Mouse (Mus musculus): ENCODE data around the gene Enkur. TPM values are rescaled to one million over a fixed set of nuclear protein-coding genes. Genes with fewer than 3 reads are reported as not detected.

The Enkur gene
- total and polyA plus RNA-seq, 2 experiments from 2014 or later: 1.8 to 6.4 TPM

DNA sequence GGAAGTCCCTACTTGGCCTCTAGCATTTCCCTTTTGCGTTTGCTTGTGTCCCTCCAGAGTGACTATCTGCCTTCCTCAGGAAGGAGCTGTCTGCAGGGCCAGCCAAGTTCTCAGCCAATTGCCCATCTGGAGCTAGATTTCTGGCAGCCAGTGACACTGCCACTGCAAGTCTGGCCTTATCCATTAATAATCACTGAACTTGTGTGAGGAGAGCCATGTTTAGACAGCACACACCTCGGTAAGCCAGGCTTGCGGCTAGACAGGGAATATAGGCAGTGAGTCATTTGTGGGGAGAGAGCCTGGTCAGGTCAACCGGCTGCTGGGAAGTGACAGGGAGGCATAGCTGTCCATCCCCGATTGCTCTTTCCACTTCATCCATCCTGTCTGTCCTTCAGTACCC lies 31.7 kb upstream of the Enkur start:
- no peak overlapping the region for H3K27ac ChIP-seq
- peak; percentile 29 for DNase-seq (ENCODE audit: low spot score)
- ATAC-seq: no peak
- H3K9me3 ChIP-seq (ENCODE audit: low read length): no peaks in the 10 kb centered on the region
- no peak overlapping the region for H3K4me2 ChIP-seq (ENCODE audit: low read depth, low read length)
- no peaks in the 10 kb centered on the region for H3K4me1 ChIP-seq (ENCODE audit: insufficient read depth, low read length)
- 58% methylated on average over 5 of the region's 5 CpGs for WGBS
- no peak for TF ChIP-seq CTCF (IDR thresholded peaks at IDR 0.05; ENCODE audit: low read depth)
- H3K36me3 ChIP-seq (ENCODE audit: insufficient read depth, low read length): no peaks in the 10 kb centered on the region
- H3K4me3 ChIP-seq (ENCODE audit: low read length): no peak overlapping the region
- no peaks in the 10 kb centered on the region for H3K27me3 ChIP-seq (ENCODE audit: insufficient read depth, low read length)
- H3K9ac ChIP-seq (replicated peaks; ENCODE audit: low read length): no peak overlapping the region

DNA sequence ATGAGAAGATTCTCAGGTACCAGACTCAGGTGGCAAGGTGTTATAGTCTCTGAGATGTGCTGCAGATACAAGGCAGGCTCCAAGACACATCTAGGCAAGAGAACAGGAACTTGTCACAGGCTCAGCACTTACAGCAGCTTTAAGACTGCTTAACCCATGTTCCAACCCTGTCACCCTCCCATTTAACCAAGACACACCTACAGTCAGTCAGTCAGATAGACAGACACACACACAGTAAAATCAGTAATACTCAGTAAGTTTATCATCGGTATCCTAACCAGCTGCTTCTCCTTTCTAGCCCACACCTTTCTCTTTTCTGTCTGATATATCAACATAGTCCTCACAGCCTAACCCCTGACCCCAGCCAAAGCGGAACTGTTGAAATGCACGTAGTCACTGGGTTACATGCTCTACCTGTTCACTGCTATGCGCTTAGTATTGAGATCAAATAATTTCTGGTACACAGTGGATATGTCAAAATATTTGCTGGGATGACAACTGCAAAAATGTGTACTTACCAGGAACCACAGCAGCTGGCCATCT lies 30.8 kb upstream of the Enkur start:
- DNase-seq (ENCODE audit: low spot score): no peak

DNA sequence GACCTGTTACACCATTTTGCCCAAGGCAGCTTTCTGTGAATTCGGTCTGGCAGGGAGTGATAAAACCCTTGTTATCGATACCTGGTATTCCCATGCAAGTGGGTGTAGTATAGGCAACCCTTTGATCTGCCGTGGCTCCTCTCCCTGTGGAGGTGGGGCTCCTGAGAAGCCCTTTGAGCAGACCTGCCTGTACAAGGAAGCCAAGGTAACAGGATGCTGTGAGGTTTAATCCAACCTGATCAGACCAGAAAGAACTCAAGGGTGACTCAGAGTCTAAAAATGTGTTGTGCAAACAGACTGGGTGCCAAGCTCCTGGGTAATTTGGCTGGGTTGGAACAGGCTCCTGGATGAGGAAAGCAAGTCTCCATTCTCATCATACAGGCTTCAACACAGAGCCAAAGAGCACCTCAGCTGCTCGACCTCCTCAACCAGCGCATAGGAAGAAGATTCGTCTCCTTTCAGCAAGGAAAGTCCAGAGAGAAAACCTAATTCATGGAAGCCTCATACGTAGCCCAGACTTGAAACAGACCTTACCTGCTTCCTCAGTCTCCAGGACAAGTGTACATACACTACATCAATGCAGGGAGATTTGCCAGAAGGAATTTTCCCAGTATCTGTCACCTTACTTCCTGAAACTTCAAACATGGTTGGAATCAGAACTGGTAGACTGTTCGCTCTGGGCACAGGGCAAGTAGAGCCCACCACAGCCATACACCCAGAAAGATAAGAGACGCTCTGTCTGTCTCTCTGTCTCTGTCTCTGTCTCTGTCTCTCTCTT lies 29.9 kb upstream of the Enkur start:
- H3K4me2 ChIP-seq (ENCODE audit: low read depth, low read length): no peak overlapping the region
- no peaks in the 10 kb centered on the region for H3K36me3 ChIP-seq (ENCODE audit: insufficient read depth, low read length)
- WGBS: 89% methylated on average over 9 of the region's 9 CpGs
- no peak overlapping the region for H3K9ac ChIP-seq (replicated peaks; ENCODE audit: low read length)
- ATAC-seq (no peak), DNase-seq (ENCODE audit: low spot score) (no peak)
- H3K27ac ChIP-seq: no peak overlapping the region
- no peaks in the 10 kb centered on the region for H3K9me3 ChIP-seq (ENCODE audit: low read length)
- no peaks in the 10 kb centered on the region for H3K4me1 ChIP-seq (ENCODE audit: insufficient read depth, low read length)
- H3K27me3 ChIP-seq (ENCODE audit: insufficient read depth, low read length): no peaks in the 10 kb centered on the region
- no peak for TF ChIP-seq CTCF (IDR thresholded peaks at IDR 0.05; ENCODE audit: low read depth)
- no peak overlapping the region for H3K4me3 ChIP-seq (ENCODE audit: low read length)

More for the DNA sequence above, 30.8 kb upstream of the Enkur start:
- no peaks in the 10 kb centered on the region for H3K9me3 ChIP-seq (ENCODE audit: low read length)
- H3K27ac ChIP-seq: no peak overlapping the region
- no peak overlapping the region for H3K9ac ChIP-seq (replicated peaks; ENCODE audit: low read length)
- H3K4me2 ChIP-seq (ENCODE audit: low read depth, low read length): no peak overlapping the region
- no peak for TF ChIP-seq CTCF (IDR thresholded peaks at IDR 0.05; ENCODE audit: low read depth)
- no peak for ATAC-seq
- WGBS: 92% methylated on average over 4 of the region's 4 CpGs
- no peaks in the 10 kb centered on the region for H3K4me1 ChIP-seq (ENCODE audit: insufficient read depth, low read length)
- no peaks in the 10 kb centered on the region for H3K27me3 ChIP-seq (ENCODE audit: insufficient read depth, low read length)
- H3K4me3 ChIP-seq (ENCODE audit: low read length): no peak overlapping the region
- H3K36me3 ChIP-seq (ENCODE audit: insufficient read depth, low read length): no peaks in the 10 kb centered on the region

DNA sequence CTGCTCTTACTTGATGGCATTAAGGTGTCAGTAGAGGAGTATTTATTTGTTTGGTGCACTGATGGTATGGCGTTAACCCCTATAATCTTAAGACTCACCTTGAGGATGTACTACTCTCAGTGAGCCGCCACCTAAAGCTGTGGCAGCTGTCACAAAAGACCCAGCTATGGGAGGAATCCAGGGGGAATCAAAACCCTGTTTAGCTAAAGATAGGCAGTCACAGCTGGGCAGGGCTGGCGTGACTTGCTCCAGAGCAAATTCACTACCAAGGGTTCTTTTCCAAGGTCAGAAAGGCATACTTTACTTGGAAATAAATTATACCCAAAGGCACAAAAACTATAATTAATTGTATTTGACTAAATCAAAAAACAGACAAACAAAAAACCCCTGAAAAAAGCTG lies 26.0 kb upstream of the Enkur start:
- no peak for ATAC-seq

DNA sequence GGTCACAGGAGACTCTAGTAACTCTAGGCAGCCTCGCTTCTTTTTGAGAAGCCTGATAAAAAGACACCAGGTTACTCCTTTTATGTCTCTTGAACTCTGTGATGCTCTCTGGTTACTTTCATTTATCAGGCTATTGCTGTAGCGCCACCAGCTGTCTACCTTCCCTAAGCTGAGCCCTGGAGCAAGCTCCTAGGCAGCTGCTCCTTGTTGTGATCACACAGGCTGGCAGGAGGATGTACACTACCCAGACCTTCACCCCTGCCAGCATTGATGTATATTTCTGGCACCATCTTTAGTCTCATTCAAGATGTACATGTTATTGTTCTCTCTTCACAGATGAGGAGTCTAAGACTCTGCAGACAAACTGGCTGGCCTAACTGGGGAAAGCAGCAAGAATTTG lies 25.1 kb upstream of the Enkur start:
- Histone ChIP-seq H3K9ac (replicated peaks; ENCODE audit: low read length) (no peak overlapping the region), H3K9me3 (ENCODE audit: low read length) (no peaks in the 10 kb centered on the region), H3K36me3 (ENCODE audit: insufficient read depth, low read length) (no peaks in the 10 kb centered on the region), H3K27ac (no peak overlapping the region), H3K4me1 (ENCODE audit: insufficient read depth, low read length) (no peaks in the 10 kb centered on the region), H3K27me3 (ENCODE audit: insufficient read depth, low read length) (no peaks in the 10 kb centered on the region), H3K4me2 (ENCODE audit: low read depth, low read length) (no peak overlapping the region), H3K4me3 (ENCODE audit: low read length) (no peak overlapping the region)
- 71% methylated on average over 2 of the region's 2 CpGs for WGBS
- no peak for TF ChIP-seq CTCF (IDR thresholded peaks at IDR 0.05; ENCODE audit: low read depth)
- DNase-seq (ENCODE audit: low spot score) (no peak), ATAC-seq (no peak)

More for the DNA sequence above, 26.0 kb upstream of the Enkur start:
- Histone ChIP-seq H3K27me3 (ENCODE audit: insufficient read depth, low read length) (no peaks in the 10 kb centered on the region), H3K36me3 (ENCODE audit: insufficient read depth, low read length) (no peaks in the 10 kb centered on the region), H3K9me3 (ENCODE audit: low read length) (no peaks in the 10 kb centered on the region), H3K9ac (replicated peaks; ENCODE audit: low read length) (no peak overlapping the region), H3K4me2 (ENCODE audit: low read depth, low read length) (no peak overlapping the region), H3K4me1 (ENCODE audit: insufficient read depth, low read length) (no peaks in the 10 kb centered on the region), H3K4me3 (ENCODE audit: low read length) (no peak overlapping the region), H3K27ac (no peak overlapping the region)
- TF ChIP-seq CTCF (IDR thresholded peaks at IDR 0.05; ENCODE audit: low read depth): no peak
- DNase-seq (ENCODE audit: low spot score): no peak
- WGBS: 82% methylated on average over 3 of the region's 3 CpGs

DNA sequence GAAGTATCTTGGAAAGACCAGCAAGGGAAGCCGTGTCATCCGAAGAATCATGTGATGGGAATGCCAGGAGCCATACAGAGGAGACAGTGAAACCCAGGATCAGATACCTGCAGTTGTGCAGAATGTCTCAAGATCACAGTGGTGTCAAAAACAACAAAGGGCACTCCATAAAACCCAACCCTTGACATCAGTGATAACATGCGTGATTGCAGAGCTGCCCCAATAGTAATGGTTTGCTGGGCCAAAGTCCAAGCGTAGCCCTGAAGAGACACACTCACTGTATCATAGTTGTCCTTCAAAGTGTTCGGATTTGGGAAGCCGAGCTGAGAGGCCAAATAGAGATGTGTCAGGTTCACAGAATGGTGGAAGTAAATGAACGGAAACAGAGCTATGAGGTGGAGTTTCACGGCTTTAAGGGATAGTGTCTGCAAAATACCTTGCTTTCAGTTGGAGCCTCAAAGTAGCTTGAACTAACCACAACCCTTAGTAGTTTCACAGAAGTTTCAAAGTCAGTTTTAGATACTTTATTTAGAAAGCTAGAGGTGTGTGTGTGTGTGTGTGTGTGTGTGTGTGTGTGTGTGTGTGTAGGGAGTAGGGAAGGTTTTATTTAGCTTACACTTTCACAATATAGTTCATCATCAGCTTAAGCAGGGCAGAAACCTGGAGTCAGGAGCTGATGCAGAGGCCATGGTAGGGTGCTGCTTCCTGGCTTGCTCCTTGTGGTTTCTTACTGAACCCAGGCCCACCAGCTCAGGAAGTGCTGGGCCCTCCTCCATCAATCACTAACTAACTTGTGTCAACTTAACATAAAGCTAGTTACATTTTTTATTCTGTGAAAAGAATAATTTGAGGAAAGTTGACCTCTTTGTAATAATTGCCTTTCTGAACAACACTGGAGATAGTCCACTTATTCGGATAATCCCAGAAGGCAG lies 17.6 kb upstream of the Enkur start:
- no peak overlapping the region for H3K9ac ChIP-seq (replicated peaks; ENCODE audit: low read length)
- no peaks in the 10 kb centered on the region for H3K4me1 ChIP-seq (ENCODE audit: insufficient read depth, low read length)
- ATAC-seq: no peak
- no peak for DNase-seq (ENCODE audit: low spot score)
- no peak overlapping the region for H3K4me3 ChIP-seq (ENCODE audit: low read length)
- no peak overlapping the region for H3K27ac ChIP-seq
- no peak for TF ChIP-seq CTCF (IDR thresholded peaks at IDR 0.05; ENCODE audit: low read depth)
- 93% methylated on average over 9 of the region's 9 CpGs for WGBS
- H3K27me3 ChIP-seq (ENCODE audit: insufficient read depth, low read length): no peaks in the 10 kb centered on the region
- H3K36me3 ChIP-seq (ENCODE audit: insufficient read depth, low read length): no peaks in the 10 kb centered on the region
- H3K9me3 ChIP-seq (ENCODE audit: low read length): no peaks in the 10 kb centered on the region
- H3K4me2 ChIP-seq (ENCODE audit: low read depth, low read length): no peak overlapping the region

Measured in hindbrain, postnatal 0 days (tissue).